Mouse (Mus musculus): ENCODE measurements around the gene Tbl1x.

GRCm38 (mm10) chrX:77640301-77640700 lies 129.5 kb downstream of the Tbl1x start:
- TF ChIP-seq GATA1 (IDR thresholded peaks at IDR 0.05; ENCODE audit: borderline replicate concordance, low read length) (no peak), FLI1 (IDR thresholded peaks at IDR 0.05; ENCODE audit: low read length) (no peak)
